Mouse (Mus musculus): ENCODE measurements around the gene Nova2.

DNA sequence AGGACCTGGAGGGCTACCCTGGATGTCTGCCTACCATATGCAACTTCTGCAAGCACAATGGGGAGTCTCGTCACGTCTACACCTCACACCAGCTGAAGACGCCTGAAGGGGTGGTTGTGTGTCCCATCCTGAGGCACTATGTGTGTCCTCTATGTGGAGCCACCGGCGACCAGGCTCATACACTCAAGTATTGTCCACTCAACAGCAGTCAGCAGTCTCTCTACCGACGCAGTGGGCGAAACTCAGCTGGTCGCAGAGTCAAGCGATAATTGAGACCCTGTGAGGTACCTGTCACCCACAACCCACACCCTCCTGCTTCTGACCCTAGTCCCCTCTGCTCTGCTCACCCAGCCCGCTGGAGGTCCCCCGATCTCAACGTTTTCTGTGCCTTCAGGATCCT is 62.1 kb downstream of the Nova2 start:
- TF ChIP-seq CTCF (conservative IDR thresholded peaks at IDR 0.05; ENCODE audit: low read length) (no peak), POU5F1 (IDR thresholded peaks at IDR 0.05; ENCODE audit: borderline replicate concordance, low read length) (no peak)

All from E14TG2a.4 (cell line).